In the genomic region with DNA sequence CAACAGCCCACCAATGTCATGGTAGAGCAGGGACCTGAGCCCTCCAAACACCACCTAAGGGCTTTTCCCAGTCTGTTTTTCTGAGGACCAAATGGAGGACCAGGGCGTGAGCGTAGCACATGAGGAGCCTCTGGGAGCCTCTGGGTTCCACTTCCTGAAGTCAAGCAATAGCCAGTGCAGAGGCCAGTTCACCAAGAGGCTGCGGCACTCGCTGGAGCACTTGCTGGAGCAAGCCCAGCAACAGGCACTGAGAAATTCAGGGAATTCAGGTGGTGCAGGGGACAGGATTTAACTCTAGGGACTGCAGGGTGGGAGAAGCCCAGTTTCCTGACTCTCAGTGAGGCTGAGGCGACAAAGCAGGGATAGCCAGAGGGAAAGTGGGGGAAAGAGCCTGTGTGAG, we compare ENCODE assay signal across 10 mouse cellular contexts. TPM values are rescaled to one million over a fixed set of nuclear protein-coding genes. Genes with fewer than 3 reads are reported as not detected.
DNase-seq lines count a peak whose midpoint lies in the region; ATAC-seq and TF ChIP-seq lines count a peak whose summit lies in the region.
"Had no signal": no experiment of that assay in that cellular context is flagged by ENCODE, and none has a peak within 500 bp of the region (broad histone marks: within the 10 kb centered on the region; RNA-seq: fewer than 3 reads in every experiment).

No protein-coding gene starts in this region.

- 0 out of 2 replicates have a peak overlapping the region, but pooled peaks have one; percentile 2 for H3K9ac ChIP-seq in liver, embryonic 11.5 days (ENCODE audit: low read depth, low read length)
- peak overlapping the region; percentile 68 for H3K9ac ChIP-seq in heart, embryonic 16.5 days (ENCODE audit: low read length)
- H3K9ac ChIP-seq in limb, embryonic 14.5 days (ENCODE audit: low read depth, low read length, severe bottlenecking): no peak overlapping the region

- H3K27ac ChIP-seq in liver, embryonic 11.5 days (ENCODE audit: low read depth, low read length): no peak overlapping the region
- peak overlapping the region; percentile 99 for H3K27ac ChIP-seq in heart, embryonic 16.5 days (ENCODE audit: low read length)
- 0 out of 2 replicates have a peak overlapping the region, but pooled peaks have one; percentile 58 for H3K27ac ChIP-seq in limb, embryonic 14.5 days (replicated peaks; ENCODE audit: low read depth, low read length)

- peak; percentile 10 for DNase-seq in gastrocnemius, postnatal 10 days
- DNase-seq in gastrocnemius, adult 8-10 months (ENCODE audit: low spot score in 2 of 2): no peak
- no peak for DNase-seq in liver, embryonic 11.5 days (ENCODE audit: low spot score)
- no peak for DNase-seq in liver
- no peak for DNase-seq in limb, embryonic 14.5 days (ENCODE audit: low spot score)
- no peak for DNase-seq in cerebellum, postnatal 10 days
- DNase-seq: midbrain, embryonic 14.5 days had no signal

- H3K9me3 ChIP-seq in liver, embryonic 11.5 days (ENCODE audit: control insufficient read depth, low read length): no peaks in the 10 kb centered on the region
- no peaks in the 10 kb centered on the region for H3K9me3 ChIP-seq in heart, embryonic 16.5 days (replicated peaks; ENCODE audit: control insufficient read depth, low read length)
- no peaks in the 10 kb centered on the region for H3K9me3 ChIP-seq in limb, embryonic 14.5 days (ENCODE audit: control insufficient read depth, low read length)
- H3K9me3 ChIP-seq: liver, embryonic 13.5 days had no signal

- ATAC-seq in liver, embryonic 11.5 days (replicated peaks; ENCODE audit: low FRiP score): no peak
- no peak for ATAC-seq in heart, embryonic 16.5 days (replicated peaks; ENCODE audit: extremely low read depth, insufficient read depth, low FRiP score)
- no peak for ATAC-seq in limb, embryonic 14.5 days (ENCODE audit: low FRiP score, low read depth)
- no peak for ATAC-seq in activated CD4-positive, CD25-positive, alpha-beta regulatory T cell, adult 4 months

- H3K4me1 ChIP-seq in liver, embryonic 11.5 days (replicated peaks; ENCODE audit: control insufficient read depth, insufficient read depth, low read length): peaks cover 28% of the 10 kb centered on the region
- peaks cover 54% of the 10 kb centered on the region for H3K4me1 ChIP-seq in heart, embryonic 16.5 days (ENCODE audit: control insufficient read depth, insufficient read depth, low read length)
- peaks cover 8% of the 10 kb centered on the region for H3K4me1 ChIP-seq in limb, embryonic 14.5 days (ENCODE audit: control insufficient read depth, insufficient read depth, low read length)

- H3K4me3 ChIP-seq in liver, embryonic 11.5 days (ENCODE audit: low read depth, low read length): no peak overlapping the region
- no peak overlapping the region for H3K4me3 ChIP-seq in heart, embryonic 16.5 days (ENCODE audit: low read length)
- no peak overlapping the region for H3K4me3 ChIP-seq in limb, embryonic 14.5 days (replicated peaks; ENCODE audit: low read length)
- H3K4me3 ChIP-seq: liver, embryonic 13.5 days had no signal

- H3K36me3 ChIP-seq in liver, embryonic 11.5 days (ENCODE audit: control insufficient read depth, insufficient read depth, low read length): peaks cover 12% of the 10 kb centered on the region
- peaks cover 12% of the 10 kb centered on the region; the same call in 1 of the 2 replicates for H3K36me3 ChIP-seq in heart, embryonic 16.5 days (ENCODE audit: control insufficient read depth, insufficient read depth)
- H3K36me3 ChIP-seq in limb, embryonic 14.5 days (ENCODE audit: control insufficient read depth, insufficient read depth, low read length): peaks cover 31% of the 10 kb centered on the region

- peak overlapping the region; percentile 5; the same call in 1 of the 2 replicates for H3K4me2 ChIP-seq in liver, embryonic 11.5 days
- no peak overlapping the region for H3K4me2 ChIP-seq in heart, embryonic 16.5 days (ENCODE audit: low read depth, low read length)
- H3K4me2 ChIP-seq in limb, embryonic 14.5 days (replicated peaks; ENCODE audit: low read depth, low read length, severe bottlenecking): no peak overlapping the region
- H3K4me2 ChIP-seq: liver, embryonic 13.5 days had no signal

- no peaks in the 10 kb centered on the region for H3K27me3 ChIP-seq in liver, embryonic 11.5 days (replicated peaks; ENCODE audit: control insufficient read depth, insufficient read depth, low read length)
- no peaks in the 10 kb centered on the region for H3K27me3 ChIP-seq in heart, embryonic 16.5 days (ENCODE audit: control insufficient read depth, insufficient read depth, low read length)
- H3K27me3 ChIP-seq in limb, embryonic 14.5 days (ENCODE audit: control insufficient read depth, insufficient read depth, low read length): no peaks in the 10 kb centered on the region
- H3K27me3 ChIP-seq: liver, embryonic 13.5 days had no signal

- TF ChIP-seq POLR2A in limb, embryonic 14.5 days (IDR thresholded peaks at IDR 0.05; ENCODE audit: borderline replicate concordance, extremely low read depth, insufficient read depth, insufficient read length): no peak

- WGBS in liver, embryonic 11.5 days: 49% methylated on average over 5 of the region's 5 CpGs
- 44% methylated on average over 5 of the region's 5 CpGs for WGBS in heart, embryonic 16.5 days
- WGBS in limb, embryonic 14.5 days: 56% methylated on average over 5 of the region's 5 CpGs

RNA-seq across cellular contexts. Expression of a gene that starts 10.5 kb away (rescaled TPM):
- 10 to 100 TPM; 17.4 to 20.4 TPM for total RNA-seq in gastrocnemius, postnatal 10 days (2021)
- 10 to 100 TPM in 3 of 4 experiments, 1 to 10 TPM in 1; 9.8 to 12.6 (median 11.2) TPM for total RNA-seq in gastrocnemius, adult 8-10 months (2022)
- 4.1 and 5.7 TPM in 2 replicates for polyA plus RNA-seq in liver, embryonic 11.5 days (2014; fragmentation: Nextera tagmentation; extraction: Ambion mirVana)
- 21.1 and 23.2 TPM in 2 replicates for polyA plus RNA-seq in heart, embryonic 16.5 days (2015; fragmentation: Nextera tagmentation; extraction: Ambion mirVana)
- polyA plus RNA-seq in limb, embryonic 14.5 days (2012; rRNA removed): 31.0 and 35.4 TPM in 2 replicates
- polyA plus RNA-seq in limb, embryonic 14.5 days (2014; fragmentation: Nextera tagmentation; extraction: Ambion mirVana): 12.8 and 14.8 TPM in 2 replicates
- polyA plus RNA-seq in activated CD4-positive, CD25-positive, alpha-beta regulatory T cell, adult 4 months (2017; shearing (Covaris generic)): 10 to 100 TPM; 11.1 to 11.3 TPM

RNA-seq across cellular contexts. Expression of a gene that starts 23.2 kb away (rescaled TPM):
- 10 to 100 TPM; 80.0 to 86.2 TPM for total RNA-seq in gastrocnemius, postnatal 10 days (2021)
- total RNA-seq in gastrocnemius, adult 8-10 months (2022): 10 to 100 TPM; 57.8 to 60.8 (median 60.6) TPM
- 257 and 291 TPM in 2 replicates for polyA plus RNA-seq in liver, embryonic 11.5 days (2014; fragmentation: Nextera tagmentation; extraction: Ambion mirVana)
- polyA plus RNA-seq in heart, embryonic 16.5 days (2015; fragmentation: Nextera tagmentation; extraction: Ambion mirVana): 151 and 161 TPM in 2 replicates
- polyA plus RNA-seq in limb, embryonic 14.5 days (2012; rRNA removed): 198 and 206 TPM in 2 replicates
- polyA plus RNA-seq in limb, embryonic 14.5 days (2014; fragmentation: Nextera tagmentation; extraction: Ambion mirVana): 214 and 219 TPM in 2 replicates
- polyA plus RNA-seq in activated CD4-positive, CD25-positive, alpha-beta regulatory T cell, adult 4 months (2017; shearing (Covaris generic)): 100 to 1,000 TPM; 241 to 298 TPM

RNA-seq across cellular contexts. Expression of a gene that starts 35.5 kb away (rescaled TPM):
- total RNA-seq in gastrocnemius, postnatal 10 days (2021): 1 to 10 TPM; 6.1 to 8.6 TPM
- 1 to 10 TPM; 3.1 to 5.8 (median 3.5) TPM for total RNA-seq in gastrocnemius, adult 8-10 months (2022)
- polyA plus RNA-seq in liver, embryonic 11.5 days (2014; fragmentation: Nextera tagmentation; extraction: Ambion mirVana): 57.2 and 61.5 TPM in 2 replicates
- polyA plus RNA-seq in heart, embryonic 16.5 days (2015; fragmentation: Nextera tagmentation; extraction: Ambion mirVana): 28.4 and 28.5 TPM in 2 replicates
- 58.3 and 72.3 TPM in 2 replicates for polyA plus RNA-seq in limb, embryonic 14.5 days (2012; rRNA removed)
- 44.4 and 54.3 TPM in 2 replicates for polyA plus RNA-seq in limb, embryonic 14.5 days (2014; fragmentation: Nextera tagmentation; extraction: Ambion mirVana)
- 1 to 10 TPM; 7.4 to 8.1 TPM for polyA plus RNA-seq in activated CD4-positive, CD25-positive, alpha-beta regulatory T cell, adult 4 months (2017; shearing (Covaris generic))

RNA-seq across cellular contexts. Expression of a gene that starts 42.6 kb away (rescaled TPM):
- 10 to 100 TPM; 73.5 to 80.9 TPM for total RNA-seq in gastrocnemius, postnatal 10 days (2021)
- 10 to 100 TPM; 57.8 to 75.3 (median 70.3) TPM for total RNA-seq in gastrocnemius, adult 8-10 months (2022)
- polyA plus RNA-seq in liver, embryonic 11.5 days (2014; fragmentation: Nextera tagmentation; extraction: Ambion mirVana): 432 and 463 TPM in 2 replicates
- polyA plus RNA-seq in heart, embryonic 16.5 days (2015; fragmentation: Nextera tagmentation; extraction: Ambion mirVana): 222 and 262 TPM in 2 replicates
- polyA plus RNA-seq in limb, embryonic 14.5 days (2012; rRNA removed): 116 and 192 TPM in 2 replicates
- 326 and 334 TPM in 2 replicates for polyA plus RNA-seq in limb, embryonic 14.5 days (2014; fragmentation: Nextera tagmentation; extraction: Ambion mirVana)
- polyA plus RNA-seq in activated CD4-positive, CD25-positive, alpha-beta regulatory T cell, adult 4 months (2017; shearing (Covaris generic)): 100 to 1,000 TPM; 105 to 132 TPM

RNA-seq across cellular contexts. Expression of a gene that starts 42.8 kb away (rescaled TPM):
- 1 to 10 TPM in 1 of 2 experiments, under 1 TPM in 1; 0.54 to 1.1 TPM for total RNA-seq in gastrocnemius, postnatal 10 days (2021)
- total RNA-seq in gastrocnemius, adult 8-10 months (2022): 1 to 10 TPM in 1 of 4 experiments, under 1 TPM in 3; 0.36 to 1.5 (median 0.80) TPM
- polyA plus RNA-seq in liver, embryonic 11.5 days (2014; fragmentation: Nextera tagmentation; extraction: Ambion mirVana): 1.8 and 2.2 TPM in 2 replicates
- 11.0 and 12.0 TPM in 2 replicates for polyA plus RNA-seq in heart, embryonic 16.5 days (2015; fragmentation: Nextera tagmentation; extraction: Ambion mirVana)
- polyA plus RNA-seq in limb, embryonic 14.5 days (2012; rRNA removed): 3.8 and 4.7 TPM in 2 replicates
- polyA plus RNA-seq in limb, embryonic 14.5 days (2014; fragmentation: Nextera tagmentation; extraction: Ambion mirVana): 6.1 and 7.1 TPM in 2 replicates
- polyA plus RNA-seq in activated CD4-positive, CD25-positive, alpha-beta regulatory T cell, adult 4 months (2017; shearing (Covaris generic)): 1 to 10 TPM; 7.0 to 7.3 TPM
